14 mouse cellular contexts compared by ENCODE assay signal in the genomic region with DNA sequence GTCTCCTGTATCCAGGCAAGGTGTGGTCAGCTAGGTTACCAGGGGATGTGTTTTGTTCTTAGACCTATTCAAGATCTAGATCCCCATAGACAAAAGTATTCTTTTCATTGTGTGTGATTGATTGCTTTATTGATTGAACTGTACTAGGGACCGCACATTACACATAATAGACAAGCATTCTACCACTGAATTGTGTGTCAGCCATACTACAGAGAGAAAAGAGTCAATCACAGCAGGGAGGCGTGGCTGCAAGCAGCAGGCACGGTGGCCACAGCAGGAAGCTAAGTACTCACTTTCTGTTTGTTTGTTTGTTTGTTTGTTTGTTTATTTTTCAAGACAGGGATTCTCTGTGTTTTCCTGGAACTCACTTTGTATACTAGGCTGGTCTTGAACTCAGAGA. TPM values are rescaled to one million over a fixed set of nuclear protein-coding genes. Genes with fewer than 3 reads are reported as not detected.
A peak's percentile ranks its signal among the peaks of the same experiment; 100 is the strongest.
DNase-seq lines count a peak whose midpoint lies in the region; ATAC-seq lines count a peak whose summit lies in the region.
"Had no signal": no experiment of that assay in that cellular context is flagged by ENCODE, and none has a peak within 500 bp of the region (broad histone marks: within the 10 kb centered on the region; RNA-seq: fewer than 3 reads in every experiment).

No protein-coding gene starts in this region.

- H3K36me3 ChIP-seq in heart, embryonic 16.5 days (ENCODE audit: control insufficient read depth, insufficient read depth), result peaks cover 27% of the 10 kb centered on the region
- no peaks in the 10 kb centered on the region for H3K36me3 ChIP-seq in midbrain, embryonic 11.5 days (ENCODE audit: control insufficient read depth, insufficient read depth, low read length)
- H3K36me3 ChIP-seq in midbrain, embryonic 15.5 days (replicated peaks), result no peaks in the 10 kb centered on the region
- no peaks in the 10 kb centered on the region for H3K36me3 ChIP-seq in intestine, embryonic 16.5 days (ENCODE audit: control insufficient read depth, insufficient read depth, low read length)

- H3K9ac ChIP-seq in heart, embryonic 16.5 days (ENCODE audit: low read length), result peak overlapping the region; percentile 18; the same call in 1 of the 2 replicates
- no peak overlapping the region for H3K9ac ChIP-seq in midbrain, embryonic 11.5 days (ENCODE audit: low read length)
- no peak overlapping the region for H3K9ac ChIP-seq in midbrain, embryonic 15.5 days
- H3K9ac ChIP-seq in intestine, embryonic 16.5 days (ENCODE audit: low read depth, low read length), result no peak overlapping the region
- H3K9ac ChIP-seq: liver, embryonic 14.5 days had no signal

- DNase-seq in heart, adult 18-20 months, result no peak
- DNase-seq in midbrain, embryonic 11.5 days (ENCODE audit: low spot score, missing footprints), result peak; percentile 14
- DNase-seq in adrenal gland, postnatal 14 days, result no peak
- DNase-seq in cerebellum, postnatal 14 days, result no peak
- DNase-seq: cerebellum, adult 9-11 months; gastrocnemius, postnatal 25 days; kidney, postnatal 14 days had no signal

- no peaks in the 10 kb centered on the region for H3K27me3 ChIP-seq in heart, embryonic 16.5 days (ENCODE audit: control insufficient read depth, insufficient read depth, low read length)
- no peaks in the 10 kb centered on the region for H3K27me3 ChIP-seq in midbrain, embryonic 11.5 days (ENCODE audit: control insufficient read depth, insufficient read depth, low read length)
- H3K27me3 ChIP-seq in midbrain, embryonic 15.5 days (replicated peaks), result no peaks in the 10 kb centered on the region
- H3K27me3 ChIP-seq in intestine, embryonic 16.5 days (replicated peaks; ENCODE audit: control insufficient read depth, insufficient read depth, low read length), result no peaks in the 10 kb centered on the region

- peaks cover 37% of the 10 kb centered on the region for H3K4me1 ChIP-seq in heart, embryonic 16.5 days (ENCODE audit: control insufficient read depth, insufficient read depth, low read length)
- no peaks in the 10 kb centered on the region for H3K4me1 ChIP-seq in midbrain, embryonic 11.5 days (ENCODE audit: control insufficient read depth, insufficient read depth, low read length)
- no peaks in the 10 kb centered on the region for H3K4me1 ChIP-seq in midbrain, embryonic 15.5 days
- H3K4me1 ChIP-seq in intestine, embryonic 16.5 days (ENCODE audit: control insufficient read depth, insufficient read depth, low read length), result peaks cover 21% of the 10 kb centered on the region; the same call in 1 of the 2 replicates
- H3K4me1 ChIP-seq: midbrain, embryonic 10.5 days had no signal

- H3K4me2 ChIP-seq in heart, embryonic 16.5 days (ENCODE audit: low read depth, low read length), result 0 out of 2 replicates have a peak overlapping the region, but pooled peaks have one; percentile 5
- H3K4me2 ChIP-seq in midbrain, embryonic 11.5 days, result no peak overlapping the region
- no peak overlapping the region for H3K4me2 ChIP-seq in midbrain, embryonic 15.5 days
- H3K4me2 ChIP-seq in intestine, embryonic 16.5 days (ENCODE audit: low read depth, low read length), result no peak overlapping the region

- H3K4me3 ChIP-seq in heart, embryonic 16.5 days (ENCODE audit: low read length), result no peak overlapping the region
- H3K4me3 ChIP-seq in midbrain, embryonic 11.5 days (ENCODE audit: low read depth, low read length), result no peak overlapping the region
- H3K4me3 ChIP-seq in midbrain, embryonic 15.5 days, result no peak overlapping the region
- no peak overlapping the region for H3K4me3 ChIP-seq in intestine, embryonic 16.5 days (ENCODE audit: low read length)
- H3K4me3 ChIP-seq: limb, embryonic 10.5 days; midbrain, embryonic 10.5 days had no signal

- no peak for ATAC-seq in heart, embryonic 16.5 days (replicated peaks; ENCODE audit: extremely low read depth, insufficient read depth, low FRiP score)
- ATAC-seq in midbrain, embryonic 11.5 days (ENCODE audit: low FRiP score), result no peak
- ATAC-seq in midbrain, embryonic 15.5 days (replicated peaks), result no peak
- ATAC-seq in intestine, embryonic 16.5 days, result peak; percentile 40
- ATAC-seq: hindbrain, embryonic 16.5 days had no signal

- peaks cover 8% of the 10 kb centered on the region; the same call in 1 of the 2 replicates for H3K9me3 ChIP-seq in heart, embryonic 16.5 days (replicated peaks; ENCODE audit: control insufficient read depth, low read length)
- H3K9me3 ChIP-seq in midbrain, embryonic 11.5 days (ENCODE audit: control insufficient read depth, low read length), result 0 out of 2 replicates have a peak, but pooled peaks cover 3% of the 10 kb centered on the region
- no peaks in the 10 kb centered on the region for H3K9me3 ChIP-seq in midbrain, embryonic 15.5 days
- H3K9me3 ChIP-seq in intestine, embryonic 16.5 days (ENCODE audit: control insufficient read depth, low read length), result no peaks in the 10 kb centered on the region
- H3K9me3 ChIP-seq: limb, embryonic 10.5 days had no signal

- WGBS in heart, embryonic 16.5 days, result 67% methylated on average over 3 of the region's 3 CpGs
- 68% methylated on average over 3 of the region's 3 CpGs for WGBS in midbrain, embryonic 11.5 days
- WGBS in midbrain, embryonic 15.5 days, result 60% methylated on average over 3 of the region's 3 CpGs
- 58% methylated on average over 3 of the region's 3 CpGs for WGBS in intestine, embryonic 16.5 days

- H3K27ac ChIP-seq in heart, embryonic 16.5 days (ENCODE audit: low read length), result peak overlapping the region; percentile 98
- no peak overlapping the region for H3K27ac ChIP-seq in midbrain, embryonic 11.5 days (ENCODE audit: low read depth, low read length)
- no peak overlapping the region for H3K27ac ChIP-seq in midbrain, embryonic 15.5 days
- H3K27ac ChIP-seq in intestine, embryonic 16.5 days (ENCODE audit: low read length), result peak overlapping the region; percentile 84
- H3K27ac ChIP-seq: limb, embryonic 10.5 days; liver, embryonic 14.5 days; midbrain, embryonic 10.5 days had no signal

RNA-seq across cellular contexts. Expression of a gene that starts 25.9 kb away (rescaled TPM):
- 156 TPM in 2 replicates for polyA plus RNA-seq in heart, embryonic 16.5 days (2015; fragmentation: Nextera tagmentation; extraction: Ambion mirVana)
- total RNA-seq in heart, adult 18-20 months (2021), result 10 to 100 TPM; 62.9 to 67.0 TPM
- 20.2 and 21.1 TPM in 2 replicates for polyA plus RNA-seq in midbrain, embryonic 11.5 days (2014; fragmentation: Nextera tagmentation; extraction: Ambion mirVana)
- 34.3 and 38.0 TPM in 2 replicates for polyA plus RNA-seq in midbrain, embryonic 15.5 days (2015; fragmentation: Nextera tagmentation; extraction: Ambion mirVana)
- 69.2 and 73.7 TPM in 2 replicates for polyA plus RNA-seq in intestine, embryonic 16.5 days (2015; fragmentation: Nextera tagmentation; extraction: Ambion mirVana)
- 49.4 and 61.1 TPM in 2 replicates for total RNA-seq in adrenal gland, postnatal 14 days (2021)

RNA-seq across cellular contexts. Expression of a gene that starts 55.0 kb away (rescaled TPM):
- 3.8 and 4.6 TPM in 2 replicates for polyA plus RNA-seq in heart, embryonic 16.5 days (2015; fragmentation: Nextera tagmentation; extraction: Ambion mirVana)
- 1 to 10 TPM; 2.4 to 2.9 TPM for total RNA-seq in heart, adult 18-20 months (2021)
- not detected in 2 replicates for polyA plus RNA-seq in midbrain, embryonic 11.5 days (2014; fragmentation: Nextera tagmentation; extraction: Ambion mirVana)
- polyA plus RNA-seq in midbrain, embryonic 15.5 days (2015; fragmentation: Nextera tagmentation; extraction: Ambion mirVana), result 0.18 TPM in 1 of 2 replicates, not detected in the other
- polyA plus RNA-seq in intestine, embryonic 16.5 days (2015; fragmentation: Nextera tagmentation; extraction: Ambion mirVana), result 62.2 and 69.3 TPM in 2 replicates
- total RNA-seq in adrenal gland, postnatal 14 days (2021), result 0.64 and 2.7 TPM in 2 replicates
- total RNA-seq: gastrocnemius, postnatal 25 days had no signal
- polyA plus RNA-seq: midbrain, embryonic 10.5 days had no signal

Comparison
In these comparisons a context has a peak if more than half of its experiments do, and no peak if none do; other contexts are left out.
1. H3K27ac ChIP-seq: peak in heart, embryonic 16.5 days (single experiment) and intestine, embryonic 16.5 days (single experiment); none in midbrain, embryonic 11.5 days (single experiment) and midbrain, embryonic 15.5 days (single experiment).
2. RNA of a gene that starts 55.0 kb away (polyA plus RNA-seq): 62.2 to 69.3 TPM in intestine, embryonic 16.5 days; 3.8 to 4.6 TPM in heart, embryonic 16.5 days, 0.18 TPM in midbrain, embryonic 15.5 days and not detected in midbrain, embryonic 11.5 days; every median in the first group is over 10 times any median in the second.